Mouse (Mus musculus) embryonic facial prominence, embryonic 11.5 days (tissue): Measurements from ENCODE around the gene Tfdp1. TPM values are rescaled to one million over a fixed set of nuclear protein-coding genes. Genes with fewer than 3 reads are reported as not detected.

ENCODE experiments used
- ATAC-seq: fragments of 200-750 bp; cut with Nextera tagmentation; replicated peaks from 2 replicates; pipeline ENCODE4 v1.8.0; 2017; ENCODE audit warnings: low read depth; ENCODE audit not compliant: insufficient number of reproducible peaks, low FRiP score, low TSS enrichment
- DNase-seq: peaks from one replicate; pipeline ENCODE4 v3.0.0-alpha.2; 2015; ENCODE audit warnings: low spot score
- H3K27ac ChIP-seq: fragments of 300-500 bp; sonication (generic); replicated peaks from 2 replicates; pipeline ENCODE4 v1.5.1; 2014; ENCODE audit warnings: mild to moderate bottlenecking, low read depth, low read length, control low read depth
- H3K27me3 ChIP-seq: fragments of 300-500 bp; sonication (generic); 2 replicates; pipeline ENCODE4 v1.6.1; 2014; ENCODE audit warnings: mild to moderate bottlenecking, low read length, moderate library complexity, mixed read lengths; ENCODE audit not compliant: control insufficient read depth, insufficient read depth
- H3K36me3 ChIP-seq: fragments of 300-500 bp; sonication (generic); replicated peaks from 2 replicates; pipeline ENCODE4 v1.6.1; 2014; ENCODE audit warnings: low read depth, mild to moderate bottlenecking, low read length, moderate library complexity, mixed read lengths; ENCODE audit not compliant: control insufficient read depth, insufficient read depth
- H3K4me1 ChIP-seq: fragments of 300-500 bp; sonication (generic); 2 replicates; pipeline ENCODE4 v1.6.1; 2014; ENCODE audit warnings: low read length, mixed read lengths; ENCODE audit not compliant: control insufficient read depth, insufficient read depth
- H3K4me2 ChIP-seq: fragments of 300-500 bp; sonication (generic); 2 replicates; pipeline ENCODE4 v1.6.1; 2014; ENCODE audit warnings: low read depth, mild to moderate bottlenecking, control low read depth, low read length, moderate library complexity
- H3K4me3 ChIP-seq: fragments of 300-500 bp; sonication (generic); 2 replicates; pipeline ENCODE4 v1.5.1; 2014; ENCODE audit warnings: low read depth, low read length, control low read depth
- H3K9ac ChIP-seq: fragments of 300-500 bp; sonication (generic); replicated peaks from 2 replicates; pipeline ENCODE4 v1.6.1; 2014; ENCODE audit warnings: mild to moderate bottlenecking, control low read depth, low read length
- H3K9me3 ChIP-seq: fragments of 300-500 bp; sonication (generic); replicated peaks from 2 replicates; pipeline ENCODE4 v1.6.1; 2016; ENCODE audit warnings: mild to moderate bottlenecking, low read length, inconsistent platforms, mixed read lengths; ENCODE audit not compliant: control insufficient read depth
- WGBS: fragments of 180-500 bp; shearing (Covaris S2); extraction: QIAGEN DNeasy Blood & Tissue Kit; methylation state at CpG from one replicate; pipeline ENCODE4 v1.1.7; 2014; 5-methylcytosine and 5-hydroxymethylcytosine counted together
- polyA plus RNA-seq: library from polyadenylated mRNA; unstranded; fragments of >200 nt; fragmentation: Nextera tagmentation; extraction: Ambion mirVana; gene quantifications from 2 replicates; pipeline ENCODE4 v1.2.1, GENCODE M21; 2014

Gene Tfdp1
- polyA plus RNA-seq = 207 and 237 TPM in 2 replicates

DNA sequence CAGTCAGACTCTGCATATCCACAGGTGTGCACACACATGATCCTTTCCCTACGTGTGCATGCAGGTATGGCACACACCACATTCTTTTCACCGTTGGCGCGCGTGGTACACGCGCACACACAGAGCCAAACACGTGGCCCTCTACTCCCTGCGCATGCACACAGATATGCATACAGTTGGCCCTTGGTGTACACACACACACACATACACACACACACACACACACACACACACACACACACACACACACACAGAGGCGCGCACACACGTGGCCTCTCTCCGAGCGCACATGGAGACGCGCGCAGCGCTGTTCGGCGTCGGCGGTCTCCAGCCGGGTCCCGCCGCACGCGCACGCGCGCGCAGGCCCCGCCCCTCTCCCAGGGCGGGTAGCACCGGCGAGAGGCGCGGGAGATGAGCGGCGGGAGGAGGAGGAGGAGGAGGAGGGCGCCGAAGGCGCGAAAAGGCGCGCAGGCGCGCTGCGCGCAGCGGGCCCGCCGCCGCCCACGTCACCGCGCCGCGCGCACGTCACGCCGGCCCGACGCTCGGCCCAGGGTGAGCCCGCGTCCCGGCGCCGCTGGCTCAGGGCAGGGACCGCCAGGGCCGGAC is at the start of gene Tfdp1:
TSS of gene Tfdp1 (plus strand) at position 497 of the 606 bp plus-strand sequence.
- no peaks in the 10 kb centered on the region for H3K9me3 ChIP-seq
- H3K4me2 ChIP-seq = peak within 1 kb of the TSS; percentile 81
- H3K36me3 ChIP-seq = peaks cover 3% of the 10 kb centered on the region
- H3K27me3 ChIP-seq = no peaks in the 10 kb centered on the region
- peak within 1 kb of the TSS; percentile 56 for H3K27ac ChIP-seq
- WGBS = 2% methylated on average over 48 of the region's 72 CpGs
- DNase-seq = peak; percentile 92
- peak; percentile 93 for ATAC-seq
- H3K9ac ChIP-seq = peak within 1 kb of the TSS; percentile 96
- H3K4me3 ChIP-seq = peak within 1 kb of the TSS; percentile 95
- H3K4me1 ChIP-seq = peaks cover 2% of the 10 kb centered on the region; the same call in 1 of the 2 replicates

DNA sequence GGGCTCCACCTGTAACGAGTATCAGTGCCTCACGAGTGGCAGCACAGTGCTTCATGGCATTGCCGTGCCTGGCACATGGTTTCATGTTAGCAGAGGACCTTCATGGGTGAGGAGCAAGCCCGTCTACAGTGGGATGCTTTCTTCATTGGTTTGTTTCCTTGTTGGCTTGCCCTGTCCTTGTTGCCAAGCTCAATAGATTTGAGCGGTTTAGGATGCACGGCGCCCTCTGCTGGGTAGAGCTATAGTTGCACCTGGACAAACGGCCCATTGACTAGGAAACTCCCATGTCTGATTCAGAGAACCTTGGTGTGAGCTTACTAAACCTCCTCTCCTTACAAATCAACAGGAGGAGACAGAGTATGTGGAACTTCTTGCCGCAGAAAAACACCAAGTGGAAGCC is 46.2 kb upstream of the Tfdp1 start:
- peaks cover 8% of the 10 kb centered on the region for H3K36me3 ChIP-seq

GRCm38 (mm10) chr8:13293677-13294470 is 44.7 kb upstream of the Tfdp1 start:
- Histone ChIP-seq H3K4me1 (no peaks in the 10 kb centered on the region), H3K4me3 (no peak overlapping the region), H3K36me3 (peaks cover 8% of the 10 kb centered on the region), H3K9ac (no peak overlapping the region), H3K27ac (no peak overlapping the region), H3K27me3 (no peaks in the 10 kb centered on the region), H3K9me3 (no peaks in the 10 kb centered on the region), H3K4me2 (no peak overlapping the region)
- DNase-seq (no peak), ATAC-seq (no peak)
- WGBS = 90% methylated on average over 9 of the region's 9 CpGs

More for the DNA sequence above, 46.2 kb upstream of the Tfdp1 start:
- 26% methylated on average over 9 of the region's 9 CpGs for WGBS
- no peak overlapping the region for H3K27ac ChIP-seq
- H3K9me3 ChIP-seq = no peaks in the 10 kb centered on the region
- no peaks in the 10 kb centered on the region for H3K27me3 ChIP-seq
- DNase-seq (peak; percentile 76), ATAC-seq (no peak)
- H3K4me2 ChIP-seq = no peak overlapping the region
- no peak overlapping the region for H3K9ac ChIP-seq
- H3K4me1 ChIP-seq = no peaks in the 10 kb centered on the region
- H3K4me3 ChIP-seq = no peak overlapping the region

DNA sequence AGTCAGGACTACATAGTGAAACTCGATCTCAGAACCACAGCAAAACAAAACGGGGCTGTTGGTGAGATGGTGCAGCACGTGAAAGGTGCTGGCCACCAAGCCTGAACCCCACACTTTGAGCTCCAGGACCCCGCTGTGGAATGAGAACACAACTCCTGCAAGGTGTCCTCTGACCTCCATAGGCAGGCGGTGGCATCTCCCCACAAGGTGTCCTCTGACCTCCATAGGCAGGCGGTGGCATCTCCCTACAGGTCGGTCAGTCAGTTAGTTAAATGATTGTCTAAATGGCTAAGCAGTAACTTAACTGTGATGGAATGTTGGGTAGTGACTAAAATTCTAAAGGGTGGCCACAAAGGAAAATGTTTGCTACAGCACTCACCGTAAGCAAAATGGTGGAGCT is 39.0 kb upstream of the Tfdp1 start:
- Histone ChIP-seq H3K4me2 (no peak overlapping the region), H3K27ac (no peak overlapping the region), H3K4me1 (no peaks in the 10 kb centered on the region), H3K9me3 (no peaks in the 10 kb centered on the region), H3K36me3 (peaks cover 16% of the 10 kb centered on the region), H3K4me3 (no peak overlapping the region), H3K9ac (no peak overlapping the region), H3K27me3 (no peaks in the 10 kb centered on the region)
- DNase-seq (no peak), ATAC-seq (no peak)
- 96% methylated on average over 8 of the region's 8 CpGs for WGBS

- Histone ChIP-seq H3K9ac (no peak overlapping the region), H3K36me3 (peaks cover 16% of the 10 kb centered on the region), H3K9me3 (no peaks in the 10 kb centered on the region; the same call in 1 of the 2 replicates), H3K4me1 (no peaks in the 10 kb centered on the region), H3K27me3 (no peaks in the 10 kb centered on the region), H3K4me2 (no peak overlapping the region), H3K4me3 (no peak overlapping the region), H3K27ac (no peak overlapping the region)
- DNase-seq (no peak), ATAC-seq (no peak)
- 94% methylated on average over 7 of the region's 7 CpGs for WGBS
These were observed 37.5 kb upstream of the Tfdp1 start for GRCm38 (mm10) chr8:13301036-13301435.

DNA sequence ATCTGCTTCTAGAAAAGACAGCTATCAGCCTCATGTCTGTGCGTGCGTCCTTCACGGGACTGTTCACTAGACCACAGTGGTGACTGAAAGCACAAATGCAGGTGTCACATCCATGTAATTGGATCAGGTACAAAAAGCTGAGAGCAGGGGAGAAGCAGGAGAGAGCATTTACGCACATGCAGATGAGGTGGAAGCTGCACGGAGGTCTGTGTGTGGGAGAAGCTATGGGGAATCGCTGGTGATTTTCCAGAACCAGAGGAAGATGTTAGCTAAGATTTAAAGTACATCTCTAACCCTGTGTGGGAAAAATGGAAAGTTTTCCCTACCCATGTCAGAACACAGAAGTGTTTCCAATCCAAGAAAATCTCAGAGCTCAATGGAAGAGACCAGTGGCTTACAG is 33.1 kb upstream of the Tfdp1 start:
- H3K4me2 ChIP-seq = no peak overlapping the region
- H3K27me3 ChIP-seq = no peaks in the 10 kb centered on the region
- no peaks in the 10 kb centered on the region for H3K4me1 ChIP-seq
- no peak overlapping the region for H3K27ac ChIP-seq
- no peak overlapping the region for H3K4me3 ChIP-seq
- H3K9me3 ChIP-seq = no peaks in the 10 kb centered on the region; the same call in 1 of the 2 replicates
- DNase-seq (no peak), ATAC-seq (no peak)
- H3K36me3 ChIP-seq = peaks cover 6% of the 10 kb centered on the region
- 93% methylated on average over 6 of the region's 6 CpGs for WGBS
- no peak overlapping the region for H3K9ac ChIP-seq

DNA sequence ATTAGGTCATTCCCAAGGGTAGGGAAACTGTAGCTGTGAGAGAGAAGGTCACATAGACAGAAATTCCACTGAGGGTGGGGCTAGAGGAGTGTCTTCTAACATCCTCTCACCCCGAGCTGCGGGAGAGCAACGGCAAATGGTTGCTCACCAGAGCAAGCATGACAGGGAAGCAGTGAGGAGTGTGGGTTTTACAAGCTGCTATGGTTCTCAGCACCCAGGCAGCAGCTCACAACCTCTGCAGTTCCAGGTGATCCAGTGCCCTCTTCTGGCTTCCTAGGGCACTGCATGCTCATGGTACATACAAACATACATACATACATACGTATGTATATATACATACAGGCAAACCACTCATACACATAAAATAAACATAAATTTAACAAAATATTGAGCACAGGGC is 32.7 kb upstream of the Tfdp1 start:
- 96% methylated on average over 4 of the region's 4 CpGs for WGBS
- Histone ChIP-seq H3K4me1 (no peaks in the 10 kb centered on the region), H3K27ac (no peak overlapping the region), H3K9ac (no peak overlapping the region), H3K36me3 (peaks cover 3% of the 10 kb centered on the region), H3K4me3 (no peak overlapping the region), H3K27me3 (no peaks in the 10 kb centered on the region), H3K4me2 (no peak overlapping the region), H3K9me3 (no peaks in the 10 kb centered on the region; the same call in 1 of the 2 replicates)
- ATAC-seq (no peak), DNase-seq (no peak)

GRCm38 (mm10) chr8:13306309-13306909 is 32.1 kb upstream of the Tfdp1 start:
- no peak for ATAC-seq
- H3K27me3 ChIP-seq = no peaks in the 10 kb centered on the region
- no peaks in the 10 kb centered on the region; the same call in 1 of the 2 replicates for H3K9me3 ChIP-seq
- H3K4me2 ChIP-seq = no peak overlapping the region
- no peaks in the 10 kb centered on the region for H3K4me1 ChIP-seq
- 85% methylated on average over 7 of the region's 7 CpGs for whole genome bisulfite sequencing
- no peak overlapping the region for H3K9ac ChIP-seq
- peaks cover 3% of the 10 kb centered on the region for H3K36me3 ChIP-seq
- H3K4me3 ChIP-seq = no peak overlapping the region
- DNase-seq = no peak
- no peak overlapping the region for H3K27ac ChIP-seq
